Mouse (Mus musculus): Measurements from ENCODE around the gene Serpine2. TPM values are rescaled to one million over a fixed set of nuclear protein-coding genes. Genes with fewer than 3 reads are reported as not detected.
A peak's percentile ranks its signal among the peaks of the same experiment; 100 is the strongest.

The Serpine2 gene
- polyA plus RNA-seq, 1 experiment from 2014 or later, result 328 TPM

DNA sequence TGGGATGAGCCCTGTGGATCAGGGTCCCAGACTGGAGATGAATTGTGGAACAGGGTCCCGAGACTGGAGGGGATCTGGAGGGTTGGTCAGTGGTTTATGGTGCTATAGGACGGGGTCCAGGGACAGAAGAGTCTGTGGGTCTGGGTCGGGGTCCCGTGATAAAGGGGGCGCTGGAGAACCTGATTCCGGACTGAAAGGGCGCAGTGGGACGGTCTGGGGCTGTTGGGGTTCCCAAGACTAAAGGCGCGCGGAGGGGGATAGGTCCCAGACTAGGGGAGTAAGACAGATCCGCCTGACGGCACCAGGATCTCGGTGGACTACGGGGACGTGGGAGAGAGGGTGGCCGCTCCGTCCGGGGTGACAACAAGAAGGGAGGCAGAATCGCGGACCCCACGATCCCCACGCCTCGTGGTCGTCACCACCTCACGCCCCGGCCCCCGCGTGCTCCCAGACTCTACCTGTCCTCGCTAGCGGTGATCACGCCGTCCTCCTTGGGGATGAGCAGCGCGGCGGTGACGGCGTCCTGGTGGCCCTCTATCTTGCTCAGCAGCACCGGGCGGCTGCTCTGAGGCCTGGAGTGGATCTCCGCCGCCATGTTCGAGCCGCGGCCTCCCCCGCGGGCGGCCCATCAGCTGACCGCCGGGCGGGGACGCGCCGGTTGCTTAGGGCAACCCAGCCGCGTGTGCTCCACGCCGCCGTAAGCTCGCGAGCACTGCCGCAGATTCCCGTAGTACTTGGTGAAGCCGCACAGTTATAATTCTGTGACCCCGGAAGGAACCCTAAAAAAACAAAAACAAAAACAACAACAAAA, 99.7 kb downstream of the Serpine2 start:
- no peaks in the 10 kb centered on the region for H3K27me3 ChIP-seq (ENCODE audit: control insufficient read depth, insufficient read depth, low read length)
- peak; percentile 96 for ATAC-seq (ENCODE audit: low FRiP score)
- WGBS, result under 1% methylated on average over 63 of the region's 65 CpGs
- H3K36me3 ChIP-seq (replicated peaks; ENCODE audit: control insufficient read depth, insufficient read depth), result no peaks in the 10 kb centered on the region
- peaks cover 20% of the 10 kb centered on the region for H3K4me1 ChIP-seq (replicated peaks; ENCODE audit: control insufficient read depth, insufficient read depth, low read length)
- no peaks in the 10 kb centered on the region for H3K9me3 ChIP-seq (ENCODE audit: control insufficient read depth, low read length)
- H3K4me2 ChIP-seq (replicated peaks), result peak overlapping the region; percentile 71
- H3K27ac ChIP-seq, result peak overlapping the region; percentile 52; the same call in 1 of the 2 replicates
- peak; percentile 89 for DNase-seq (ENCODE audit: low spot score)
- peak overlapping the region; percentile 89 for H3K9ac ChIP-seq
- H3K4me3 ChIP-seq (replicated peaks; ENCODE audit: low read length), result peak overlapping the region; percentile 69

DNA sequence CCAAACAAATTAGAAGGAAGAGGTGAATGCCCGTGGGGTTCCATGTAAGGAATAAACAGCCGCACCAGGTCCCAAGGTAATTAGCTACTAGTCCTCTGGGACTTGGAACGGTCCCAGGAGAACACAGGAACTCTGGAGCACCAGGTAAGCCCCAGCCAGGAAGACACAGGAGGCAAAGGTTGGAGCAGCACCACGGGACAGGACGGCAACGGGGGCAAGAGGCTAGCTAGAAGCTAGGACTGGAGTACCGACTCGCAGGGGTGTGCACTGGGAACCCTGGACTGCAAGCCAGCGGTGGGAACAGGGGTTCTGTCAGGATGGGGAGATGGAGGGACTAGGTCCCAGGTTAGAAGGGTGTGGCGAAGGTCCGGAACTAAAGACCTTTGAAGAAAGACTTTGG, 100.3 kb downstream of the Serpine2 start:
- Histone ChIP-seq H3K36me3 (replicated peaks; ENCODE audit: control insufficient read depth, insufficient read depth) (no peaks in the 10 kb centered on the region), H3K4me2 (replicated peaks) (peak overlapping the region; percentile 71), H3K4me1 (replicated peaks; ENCODE audit: control insufficient read depth, insufficient read depth, low read length) (peaks cover 20% of the 10 kb centered on the region), H3K9ac (peak overlapping the region; percentile 89), H3K27me3 (ENCODE audit: control insufficient read depth, insufficient read depth, low read length) (no peaks in the 10 kb centered on the region), H3K4me3 (replicated peaks; ENCODE audit: low read length) (peak overlapping the region; percentile 69), H3K27ac (no peak overlapping the region), H3K9me3 (ENCODE audit: control insufficient read depth, low read length) (no peaks in the 10 kb centered on the region)
- DNase-seq (ENCODE audit: low spot score) (no peak), ATAC-seq (ENCODE audit: low FRiP score) (peak; percentile 8; the same call in 1 of the 2 replicates)
- 10% methylated on average over 11 of the region's 11 CpGs for WGBS

DNA sequence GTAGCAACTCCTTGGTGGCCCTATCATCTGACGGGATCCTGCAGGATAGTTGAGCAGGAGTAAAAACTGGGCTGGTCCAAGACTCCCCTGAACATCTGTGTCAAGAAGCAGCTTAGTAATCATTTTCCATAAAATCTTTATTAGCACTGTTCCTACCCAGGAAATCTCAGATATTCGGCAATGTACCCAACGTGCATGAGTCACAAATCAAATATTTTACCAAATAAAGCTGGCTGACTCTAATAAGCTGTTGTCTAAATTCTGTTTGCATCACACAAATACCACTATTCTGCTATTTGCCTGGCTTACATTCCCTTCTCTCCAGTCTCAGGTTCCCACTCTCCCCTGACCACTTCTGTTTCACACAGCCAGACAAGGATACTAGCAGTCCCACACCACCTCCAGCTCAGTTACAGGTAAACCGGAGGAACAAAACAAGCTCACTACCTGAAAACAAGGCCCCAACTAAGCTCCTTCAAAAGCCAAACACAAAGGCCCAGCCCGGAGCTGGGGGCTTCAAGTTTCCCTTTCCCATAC, 101.5 kb downstream of the Serpine2 start:
- H3K36me3 ChIP-seq (replicated peaks; ENCODE audit: control insufficient read depth, insufficient read depth), result no peaks in the 10 kb centered on the region
- H3K27me3 ChIP-seq (ENCODE audit: control insufficient read depth, insufficient read depth, low read length), result no peaks in the 10 kb centered on the region
- H3K9me3 ChIP-seq (ENCODE audit: control insufficient read depth, low read length), result no peaks in the 10 kb centered on the region
- peaks cover 20% of the 10 kb centered on the region for H3K4me1 ChIP-seq (replicated peaks; ENCODE audit: control insufficient read depth, insufficient read depth, low read length)
- H3K4me2 ChIP-seq (replicated peaks), result peak overlapping the region; percentile 71
- WGBS, result 70% methylated on average over 5 of the region's 5 CpGs
- H3K27ac ChIP-seq, result no peak overlapping the region
- H3K4me3 ChIP-seq (replicated peaks; ENCODE audit: low read length), result peak overlapping the region; percentile 69
- no peak for ATAC-seq (ENCODE audit: low FRiP score)
- no peak for DNase-seq (ENCODE audit: low spot score)
- H3K9ac ChIP-seq, result peak overlapping the region; percentile 29; the same call in 1 of the 2 replicates

DNA sequence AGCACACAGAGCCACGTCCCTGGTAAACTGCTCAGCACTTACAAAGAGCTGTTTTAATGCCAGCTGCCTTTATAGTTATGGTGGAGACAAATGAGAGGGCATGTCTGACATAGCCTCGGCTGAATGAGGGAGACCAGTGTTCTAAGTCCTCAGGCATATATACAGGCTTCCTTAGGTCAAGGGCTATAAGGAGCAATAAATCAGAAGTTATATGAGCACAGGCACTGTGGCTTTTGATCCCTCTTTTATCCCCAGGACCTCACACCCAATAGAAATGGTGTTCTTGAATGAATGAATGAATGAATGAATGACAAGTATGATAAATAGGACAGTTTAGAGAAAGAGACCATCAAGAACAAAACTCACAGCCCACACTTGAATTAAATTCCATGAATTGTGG, 102.0 kb downstream of the Serpine2 start:
- H3K4me2 ChIP-seq (replicated peaks), result peak overlapping the region; percentile 71
- 46% methylated on average over 2 of the region's 2 CpGs for WGBS
- ATAC-seq (ENCODE audit: low FRiP score) (no peak), DNase-seq (ENCODE audit: low spot score) (no peak)
- H3K27ac ChIP-seq, result no peak overlapping the region
- 0 out of 2 replicates have a peak overlapping the region, but pooled peaks have one; percentile 30 for H3K9ac ChIP-seq
- H3K4me3 ChIP-seq (replicated peaks; ENCODE audit: low read length), result no peak overlapping the region
- H3K9me3 ChIP-seq (ENCODE audit: control insufficient read depth, low read length), result no peaks in the 10 kb centered on the region
- H3K36me3 ChIP-seq (replicated peaks; ENCODE audit: control insufficient read depth, insufficient read depth), result no peaks in the 10 kb centered on the region
- H3K27me3 ChIP-seq (ENCODE audit: control insufficient read depth, insufficient read depth, low read length), result no peaks in the 10 kb centered on the region
- peaks cover 20% of the 10 kb centered on the region for H3K4me1 ChIP-seq (replicated peaks; ENCODE audit: control insufficient read depth, insufficient read depth, low read length)

DNA sequence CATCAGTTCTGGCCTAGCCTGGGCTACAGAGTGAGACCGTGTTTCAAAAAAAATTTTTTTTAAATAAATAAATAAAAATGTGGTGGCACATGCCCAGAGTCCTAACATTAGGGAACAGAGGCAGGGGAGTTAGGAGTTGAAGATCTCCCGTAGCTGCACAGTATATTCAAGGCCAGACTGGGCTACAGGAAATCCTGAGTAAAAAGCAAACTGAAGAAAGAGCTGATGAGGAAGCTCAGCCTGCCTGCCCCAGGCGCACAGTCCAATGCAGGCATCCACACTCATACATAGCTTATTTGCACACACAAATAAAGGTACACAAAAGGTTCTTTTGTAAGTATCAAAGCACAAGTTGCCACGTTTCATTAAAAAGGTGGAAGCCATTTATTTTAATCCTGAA, 103.4 kb downstream of the Serpine2 start:
- no peak overlapping the region for H3K9ac ChIP-seq
- H3K27ac ChIP-seq, result no peak overlapping the region
- no peak overlapping the region for H3K4me3 ChIP-seq (replicated peaks; ENCODE audit: low read length)
- peaks cover 20% of the 10 kb centered on the region for H3K4me1 ChIP-seq (replicated peaks; ENCODE audit: control insufficient read depth, insufficient read depth, low read length)
- no peak for ATAC-seq (ENCODE audit: low FRiP score)
- WGBS, result 79% methylated on average over 4 of the region's 4 CpGs
- H3K36me3 ChIP-seq (replicated peaks; ENCODE audit: control insufficient read depth, insufficient read depth), result no peaks in the 10 kb centered on the region
- no peak overlapping the region for H3K4me2 ChIP-seq (replicated peaks)
- no peak for DNase-seq (ENCODE audit: low spot score)
- no peaks in the 10 kb centered on the region for H3K9me3 ChIP-seq (ENCODE audit: control insufficient read depth, low read length)
- H3K27me3 ChIP-seq (ENCODE audit: control insufficient read depth, insufficient read depth, low read length), result no peaks in the 10 kb centered on the region

DNA sequence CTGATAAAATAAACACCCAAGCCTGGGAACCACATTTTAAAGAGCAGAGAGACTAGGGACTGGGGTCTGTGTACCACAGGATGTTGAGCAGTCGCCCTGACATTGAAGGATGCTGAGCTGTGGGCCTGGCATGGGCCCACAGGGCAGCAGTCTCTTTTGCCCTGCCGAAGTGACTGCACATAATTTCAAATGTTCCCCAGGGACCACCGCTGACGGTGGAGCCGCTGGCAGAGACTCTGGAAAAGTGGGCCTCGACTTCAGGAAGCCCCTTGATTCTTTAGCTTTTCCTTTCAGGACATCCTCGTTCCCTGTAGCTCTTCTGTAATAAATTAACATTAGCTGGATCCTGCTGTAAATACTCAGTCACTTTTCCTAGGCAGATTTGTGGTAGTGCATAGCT, 103.8 kb downstream of the Serpine2 start:
- Histone ChIP-seq H3K36me3 (replicated peaks; ENCODE audit: control insufficient read depth, insufficient read depth) (no peaks in the 10 kb centered on the region; the same call in 1 of the 2 replicates), H3K4me3 (replicated peaks; ENCODE audit: low read length) (no peak overlapping the region), H3K27ac (no peak overlapping the region), H3K4me2 (replicated peaks) (no peak overlapping the region), H3K4me1 (replicated peaks; ENCODE audit: control insufficient read depth, insufficient read depth, low read length) (peaks cover 20% of the 10 kb centered on the region), H3K27me3 (ENCODE audit: control insufficient read depth, insufficient read depth, low read length) (no peaks in the 10 kb centered on the region), H3K9me3 (ENCODE audit: control insufficient read depth, low read length) (no peaks in the 10 kb centered on the region), H3K9ac (no peak overlapping the region)
- 57% methylated on average over 7 of the region's 7 CpGs for WGBS
- no peak for DNase-seq (ENCODE audit: low spot score)
- ATAC-seq (ENCODE audit: low FRiP score), result no peak

GRCm38 (mm10) chr1:79756417-79756816, 104.6 kb downstream of the Serpine2 start:
- Histone ChIP-seq H3K4me3 (replicated peaks; ENCODE audit: low read length) (no peak overlapping the region), H3K4me1 (replicated peaks; ENCODE audit: control insufficient read depth, insufficient read depth, low read length) (peaks cover 20% of the 10 kb centered on the region), H3K27me3 (ENCODE audit: control insufficient read depth, insufficient read depth, low read length) (no peaks in the 10 kb centered on the region), H3K36me3 (replicated peaks; ENCODE audit: control insufficient read depth, insufficient read depth) (no peaks in the 10 kb centered on the region; the same call in 1 of the 2 replicates), H3K9me3 (ENCODE audit: control insufficient read depth, low read length) (no peaks in the 10 kb centered on the region), H3K4me2 (replicated peaks) (no peak overlapping the region), H3K9ac (no peak overlapping the region), H3K27ac (no peak overlapping the region)
- DNase-seq (ENCODE audit: low spot score), result no peak
- ATAC-seq (ENCODE audit: low FRiP score), result no peak
- 96% methylated on average over 5 of the region's 5 CpGs for WGBS

- Histone ChIP-seq H3K4me1 (replicated peaks; ENCODE audit: control insufficient read depth, insufficient read depth, low read length) (peaks cover 15% of the 10 kb centered on the region; the same call in 1 of the 2 replicates), H3K9me3 (ENCODE audit: control insufficient read depth, low read length) (no peaks in the 10 kb centered on the region), H3K9ac (no peak overlapping the region), H3K27me3 (ENCODE audit: control insufficient read depth, insufficient read depth, low read length) (no peaks in the 10 kb centered on the region), H3K4me2 (replicated peaks) (no peak overlapping the region), H3K27ac (no peak overlapping the region), H3K36me3 (replicated peaks; ENCODE audit: control insufficient read depth, insufficient read depth) (no peaks in the 10 kb centered on the region; the same call in 1 of the 2 replicates), H3K4me3 (replicated peaks; ENCODE audit: low read length) (no peak overlapping the region)
- WGBS, result 60% methylated on average over 2 of the region's 2 CpGs
- DNase-seq (ENCODE audit: low spot score) (no peak), ATAC-seq (ENCODE audit: low FRiP score) (no peak)
Measured at GRCm38 (mm10) chr1:79755376-79755775, 105.6 kb downstream of the Serpine2 start.

DNA sequence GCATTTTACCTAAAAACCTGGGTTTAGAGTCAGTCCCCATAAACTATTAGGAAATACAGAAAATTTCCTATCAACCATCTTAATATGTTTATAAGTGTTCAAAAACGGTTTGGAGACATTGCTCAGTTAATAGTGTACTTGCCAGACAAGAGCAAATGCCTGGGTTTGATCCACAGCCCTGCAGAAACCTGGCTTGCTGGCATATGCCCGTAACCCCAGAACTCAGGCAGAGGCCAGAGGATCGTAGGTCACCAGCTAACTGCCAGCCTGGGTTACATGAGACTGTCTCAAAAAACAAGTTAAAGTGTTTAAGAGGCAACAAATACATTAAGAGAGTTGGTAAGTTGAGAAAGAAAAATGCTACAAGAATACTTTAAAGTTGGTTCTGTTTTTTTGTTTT, 106.0 kb downstream of the Serpine2 start:
- H3K27ac ChIP-seq, result no peak overlapping the region
- H3K27me3 ChIP-seq (ENCODE audit: control insufficient read depth, insufficient read depth, low read length), result no peaks in the 10 kb centered on the region
- H3K9ac ChIP-seq, result no peak overlapping the region
- no peaks in the 10 kb centered on the region for H3K9me3 ChIP-seq (ENCODE audit: control insufficient read depth, low read length)
- no peak overlapping the region for H3K4me2 ChIP-seq (replicated peaks)
- H3K36me3 ChIP-seq (replicated peaks; ENCODE audit: control insufficient read depth, insufficient read depth), result no peaks in the 10 kb centered on the region; the same call in 1 of the 2 replicates
- WGBS, result 91% methylated on average over 3 of the region's 3 CpGs
- peaks cover 12% of the 10 kb centered on the region; the same call in 1 of the 2 replicates for H3K4me1 ChIP-seq (replicated peaks; ENCODE audit: control insufficient read depth, insufficient read depth, low read length)
- ATAC-seq (ENCODE audit: low FRiP score), result no peak
- no peak overlapping the region for H3K4me3 ChIP-seq (replicated peaks; ENCODE audit: low read length)
- no peak for DNase-seq (ENCODE audit: low spot score)
